Mouse (Mus musculus) small intestine, adult 2 months (tissue): ENCODE data around the gene Foxp1. TPM values are rescaled to one million over a fixed set of nuclear protein-coding genes. Genes with fewer than 3 reads are reported as not detected.

Experiments
- H3K27ac ChIP-seq: fragments of 200-500 bp; 2 replicates; pipeline ENCODE4 v1.5.1; 2012; ENCODE audit warnings: low read depth, low read length, control low read depth, inconsistent platforms; ENCODE audit not compliant: insufficient read depth
- H3K27me3 ChIP-seq: fragments of 200-500 bp; 2 replicates; pipeline ENCODE4 v1.6.1; 2012; ENCODE audit warnings: mild to moderate bottlenecking, moderate library complexity, low read length, inconsistent platforms; ENCODE audit not compliant: control insufficient read depth, insufficient read depth
- H3K36me3 ChIP-seq: fragments of 200-500 bp; 2 replicates; pipeline ENCODE4 v1.6.1; 2012; ENCODE audit warnings: mild to moderate bottlenecking, low read length, control low read depth, inconsistent platforms; ENCODE audit not compliant: control insufficient read depth, insufficient read depth
- H3K4me1 ChIP-seq: fragments of 200-500 bp; 2 replicates; pipeline ENCODE4 v1.6.1; 2012; ENCODE audit warnings: low read length, inconsistent platforms, mixed read lengths; ENCODE audit not compliant: control insufficient read depth, insufficient read depth, insufficient read length
- H3K4me3 ChIP-seq: fragments of 200-500 bp; 2 replicates; pipeline ENCODE4 v1.5.1; 2012; ENCODE audit warnings: low read depth, mild to moderate bottlenecking, control low read depth, inconsistent platforms, low read length, moderate library complexity
- CTCF ChIP-seq: fragments of 200-500 bp; IDR thresholded peaks from 2 replicates; pipeline ENCODE4 v1.5.1; 2012; ENCODE audit warnings: low read depth, mild to moderate bottlenecking, control low read depth, inconsistent platforms, low read length, moderate library complexity, mixed read lengths; ENCODE audit not compliant: insufficient replicate concordance, insufficient read length; ENCODE audit errors: extremely low read depth
- POLR2A ChIP-seq: fragments of 200-500 bp; IDR thresholded peaks from 2 replicates; pipeline ENCODE4 v1.6.1; 2012; ENCODE audit warnings: low read depth, mild to moderate bottlenecking, control low read depth, inconsistent platforms, low read length, moderate library complexity
- WGBS: fragments of 180-500 bp; shearing (Covaris S2); methylation state at CpG from one replicate; pipeline ENCODE4 v1.1.7; 2018; 5-methylcytosine and 5-hydroxymethylcytosine counted together
- polyA plus RNA-seq: library from polyadenylated mRNA; depleted of rRNA; stranded (reverse); fragments of >200 nt; gene quantifications from 2 replicates; pipeline ENCODE4 v1.2.3, GENCODE M21; 2012

The Foxp1 gene
- polyA plus RNA-seq, 1 experiment, result 52.2 TPM

DNA sequence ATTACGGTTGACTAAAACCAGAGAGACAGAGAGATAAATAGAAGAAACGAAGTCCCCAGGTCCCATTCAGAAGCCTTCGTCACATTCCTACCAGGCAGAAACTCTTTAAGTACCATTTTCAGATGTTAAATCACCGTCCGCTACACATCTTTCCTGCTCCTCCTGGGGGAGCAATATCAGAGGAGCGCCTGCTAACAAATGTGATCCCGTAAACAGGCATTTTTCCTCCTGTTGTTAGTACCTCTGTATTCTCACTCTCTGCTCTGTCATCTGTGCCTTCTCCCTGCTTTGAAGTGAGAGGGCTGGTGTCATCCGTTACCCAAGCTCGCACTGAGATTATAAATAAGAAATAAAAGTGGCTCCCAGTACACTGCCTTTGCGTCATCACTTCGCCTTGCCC is 384.5 kb downstream of the Foxp1 start:
- Histone ChIP-seq H3K27me3 (no peaks in the 10 kb centered on the region), H3K27ac (no peak overlapping the region), H3K4me1 (no peaks in the 10 kb centered on the region), H3K4me3 (no peak overlapping the region), H3K36me3 (peaks cover 4% of the 10 kb centered on the region; the same call in 1 of the 2 replicates)
- 90% methylated on average over 11 of the region's 11 CpGs for WGBS
- no peak for TF ChIP-seq CTCF

GRCm38 (mm10) chr6:99137071-99137470 is 385.4 kb downstream of the Foxp1 start:
- Histone ChIP-seq H3K36me3 (peaks cover 4% of the 10 kb centered on the region; the same call in 1 of the 2 replicates), H3K4me1 (no peaks in the 10 kb centered on the region), H3K4me3 (no peak overlapping the region), H3K27me3 (no peaks in the 10 kb centered on the region), H3K27ac (no peak overlapping the region)
- TF ChIP-seq POLR2A, result no peak
- 81% methylated on average over 11 of the region's 11 CpGs for WGBS

GRCm38 (mm10) chr6:99135938-99136729 is 386.4 kb downstream of the Foxp1 start:
- WGBS, result 83% methylated on average over 11 of the region's 11 CpGs
- H3K27me3 ChIP-seq, result no peaks in the 10 kb centered on the region
- H3K4me1 ChIP-seq, result no peaks in the 10 kb centered on the region; the same call in 1 of the 2 replicates
- TF ChIP-seq POLR2A, result no peak
- no peak for TF ChIP-seq CTCF
- no peak overlapping the region for H3K27ac ChIP-seq
- H3K4me3 ChIP-seq, result no peak overlapping the region
- H3K36me3 ChIP-seq, result peaks cover 4% of the 10 kb centered on the region; the same call in 1 of the 2 replicates

DNA sequence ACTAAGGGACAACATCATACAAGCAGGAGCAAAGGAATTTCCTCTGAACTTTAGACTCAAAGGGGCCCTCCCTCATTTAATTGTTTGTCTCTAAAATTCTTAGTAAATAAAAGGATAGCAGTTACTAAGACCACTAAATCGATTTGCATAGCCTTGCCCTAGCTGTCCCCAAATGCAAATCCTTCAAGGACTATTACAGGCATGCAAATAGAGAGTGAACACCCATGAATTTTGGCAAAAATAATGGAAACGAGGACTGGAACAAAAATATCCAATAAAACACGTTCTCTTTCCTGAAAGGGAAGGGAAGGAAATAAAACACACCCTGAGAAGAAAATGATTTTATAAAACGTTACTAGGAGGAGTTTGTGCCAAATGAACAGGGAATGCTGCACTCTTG is 390.7 kb downstream of the Foxp1 start:
- 30% methylated on average over 4 of the region's 4 CpGs for WGBS
- Histone ChIP-seq H3K4me1 (no peaks in the 10 kb centered on the region; the same call in 1 of the 2 replicates), H3K27me3 (no peaks in the 10 kb centered on the region), H3K36me3 (0 out of 2 replicates have a peak, but pooled peaks cover 1% of the 10 kb centered on the region), H3K4me3 (no peak overlapping the region), H3K27ac (no peak overlapping the region)
- TF ChIP-seq POLR2A, result no peak
- TF ChIP-seq CTCF, result no peak

DNA sequence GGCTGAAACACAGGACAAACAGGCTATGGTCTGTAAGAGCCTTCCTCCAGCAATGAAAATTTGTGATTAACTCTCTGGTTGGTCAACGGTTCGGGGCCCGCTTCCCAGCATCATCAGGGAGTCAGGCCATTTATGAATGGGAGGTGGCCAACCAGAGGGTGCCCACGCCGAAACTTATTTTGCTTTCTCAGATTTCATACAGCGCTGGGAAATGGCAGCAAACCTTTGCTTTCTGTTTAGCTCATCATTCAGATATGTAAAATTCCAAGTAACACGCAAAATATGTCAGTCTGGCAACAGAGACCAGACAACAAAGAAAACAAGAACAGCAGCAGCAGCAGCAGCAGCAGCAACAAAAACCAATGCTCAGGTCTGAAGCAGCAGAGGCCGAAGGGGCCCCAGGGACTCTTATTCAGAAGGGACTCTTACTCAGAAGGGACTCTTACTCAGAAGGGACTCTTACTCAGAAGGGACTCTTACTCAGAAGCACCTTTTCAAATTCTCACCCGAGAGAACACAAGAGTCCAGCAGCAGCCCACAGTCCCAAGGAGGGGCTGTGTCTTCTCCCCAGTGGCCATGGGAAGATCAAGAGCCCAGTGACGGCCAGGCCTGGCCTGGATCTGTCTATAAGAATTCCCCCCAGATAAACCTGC is 391.6 kb downstream of the Foxp1 start:
- TF ChIP-seq POLR2A, result no peak
- no peak for TF ChIP-seq CTCF
- no peaks in the 10 kb centered on the region for H3K27me3 ChIP-seq
- H3K4me3 ChIP-seq, result no peak overlapping the region
- H3K27ac ChIP-seq, result no peak overlapping the region
- WGBS, result 76% methylated on average over 10 of the region's 10 CpGs
- H3K4me1 ChIP-seq, result no peaks in the 10 kb centered on the region; the same call in 1 of the 2 replicates
- H3K36me3 ChIP-seq, result 0 out of 2 replicates have a peak, but pooled peaks cover 1% of the 10 kb centered on the region

GRCm38 (mm10) chr6:99126717-99127116 is 395.8 kb downstream of the Foxp1 start:
- TF ChIP-seq CTCF, result no peak
- no peak for TF ChIP-seq POLR2A

More at GRCm38 (mm10) chr6:99126717-99127116, 395.8 kb downstream of the Foxp1 start:
- peaks cover 5% of the 10 kb centered on the region; the same call in 1 of the 2 replicates for H3K36me3 ChIP-seq
- WGBS, result 90% methylated on average over 9 of the region's 9 CpGs
- H3K4me1 ChIP-seq, result peaks cover 2% of the 10 kb centered on the region; the same call in 1 of the 2 replicates
- no peaks in the 10 kb centered on the region for H3K27me3 ChIP-seq
- no peak overlapping the region for H3K4me3 ChIP-seq
- H3K27ac ChIP-seq, result no peak overlapping the region
